Mouse (Mus musculus) A20 (cell line): ENCODE measurements around the gene Klhdc9.

ENCODE experiments used
- DNase-seq: peaks from one replicate; pipeline ENCODE4 v3.0.0-alpha.2; 2011; ENCODE audit warnings: low read depth, low spot score

The Klhdc9 gene

GRCm38 (mm10) chr1:171360656-171361055, at the start of gene Klhdc9:
Klhdc9 (minus strand) TSS chr1:171360798.
- no peak for DNase-seq

- DNase-seq = peak; percentile 68
Measured at GRCm38 (mm10) chr1:171410231-171410630, 49.6 kb upstream of the Klhdc9 start.

DNA sequence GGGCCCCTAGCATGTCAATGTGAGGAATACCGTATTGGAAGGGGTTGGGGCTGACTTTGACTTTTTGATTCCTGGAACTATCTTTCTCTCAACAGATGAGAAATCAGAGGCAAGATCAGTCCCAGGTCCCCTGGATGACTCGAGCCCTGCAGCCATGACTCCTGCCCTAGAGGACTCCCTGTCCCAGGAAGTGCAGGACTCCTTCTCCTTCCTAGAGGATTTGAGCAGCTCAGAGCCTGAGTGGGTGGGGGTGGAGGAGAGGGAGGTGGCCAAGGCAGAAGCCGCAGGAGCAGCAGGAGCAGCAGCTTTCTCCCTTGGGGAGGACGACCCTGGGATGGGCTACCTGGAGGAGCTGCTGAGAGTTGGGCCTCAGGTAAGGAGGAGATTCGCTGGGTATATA, 46.7 kb upstream of the Klhdc9 start:
- DNase-seq = no peak

GRCm38 (mm10) chr1:171402991-171403390, 42.4 kb upstream of the Klhdc9 start:
- no peak for DNase-seq

DNA sequence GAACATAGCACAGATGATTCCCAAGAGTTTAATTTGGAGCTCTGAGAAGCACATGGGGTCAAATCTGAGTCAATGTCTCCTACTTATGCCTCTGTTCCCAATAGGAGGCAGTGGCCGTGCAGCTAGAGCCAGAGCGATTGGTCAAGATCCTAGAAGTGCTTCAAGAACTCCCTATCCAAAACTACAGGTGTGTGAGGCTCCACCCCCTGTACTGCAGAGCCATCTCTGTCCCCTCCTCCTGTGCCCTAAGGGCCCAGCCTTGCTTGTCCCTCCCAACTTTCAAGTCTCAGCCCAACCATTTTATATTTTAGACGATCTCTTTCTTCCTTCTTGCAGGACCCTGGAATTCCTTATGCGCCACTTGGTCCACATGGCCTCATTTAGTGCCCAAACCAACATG, 41.2 kb upstream of the Klhdc9 start:
- DNase-seq = no peak

GRCm38 (mm10) chr1:171390101-171390500, 29.5 kb upstream of the Klhdc9 start:
- DNase-seq = peak; percentile 94

DNA sequence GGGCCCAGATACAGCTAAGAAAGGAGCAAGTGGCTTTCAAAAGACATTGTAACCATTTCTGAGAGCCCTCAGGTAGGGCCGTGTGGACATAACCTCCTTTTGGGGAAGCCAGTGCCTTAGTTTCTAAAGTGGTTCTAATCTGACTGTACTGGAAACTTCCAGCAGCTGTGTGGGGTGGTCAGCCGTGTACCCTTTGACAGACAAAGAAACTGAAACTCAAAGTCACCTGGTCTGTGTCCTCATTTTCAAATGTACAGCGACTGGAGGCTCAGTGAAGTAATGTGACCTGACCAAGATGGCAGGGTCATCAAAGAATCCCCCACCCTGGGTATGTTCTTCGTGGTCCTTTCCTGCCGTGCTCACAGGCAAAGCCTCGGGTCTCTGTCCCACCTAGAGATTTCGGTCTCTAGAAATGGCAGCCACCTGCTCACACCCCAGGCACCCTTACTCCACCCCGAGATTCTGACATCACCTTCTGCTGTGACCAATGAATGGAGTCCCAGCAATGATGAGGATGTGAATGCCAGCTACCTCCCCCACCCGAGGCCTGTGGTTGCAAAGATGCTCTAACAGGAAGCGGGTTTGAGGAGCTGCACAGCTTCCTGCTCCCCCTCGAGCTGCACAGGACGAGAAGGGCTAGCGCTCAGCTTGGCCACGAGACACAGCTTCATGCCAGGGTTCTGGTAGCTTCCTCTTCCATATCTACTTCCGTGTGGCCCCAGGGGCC, 27.9 kb upstream of the Klhdc9 start, which contains the start of gene Arhgap30:
Gene Arhgap30 (plus strand): TSS at position 579 of the 727 bp plus-strand sequence.
- peak; percentile 97 for DNase-seq

DNA sequence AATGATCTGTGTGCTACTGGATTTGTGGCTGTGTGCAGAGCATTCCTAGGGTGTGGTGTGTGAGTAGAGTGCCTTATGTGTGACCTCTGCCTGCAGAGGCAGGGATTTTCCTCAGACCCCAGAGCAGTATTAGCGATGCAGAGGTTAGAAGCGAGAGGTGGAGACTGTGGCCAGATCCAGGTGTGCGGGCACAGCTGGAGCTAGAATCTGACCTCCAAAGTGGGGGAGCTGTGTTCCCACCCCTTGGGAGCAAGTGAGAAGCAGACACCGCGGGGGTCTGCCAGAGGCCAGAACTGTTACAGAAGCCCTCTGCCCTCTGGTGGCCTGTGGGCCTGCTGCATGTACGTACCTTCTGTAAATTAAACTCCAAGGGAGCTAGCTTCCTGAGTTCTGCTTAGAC, 26.5 kb upstream of the Klhdc9 start:
- peak; percentile 70 for DNase-seq

DNA sequence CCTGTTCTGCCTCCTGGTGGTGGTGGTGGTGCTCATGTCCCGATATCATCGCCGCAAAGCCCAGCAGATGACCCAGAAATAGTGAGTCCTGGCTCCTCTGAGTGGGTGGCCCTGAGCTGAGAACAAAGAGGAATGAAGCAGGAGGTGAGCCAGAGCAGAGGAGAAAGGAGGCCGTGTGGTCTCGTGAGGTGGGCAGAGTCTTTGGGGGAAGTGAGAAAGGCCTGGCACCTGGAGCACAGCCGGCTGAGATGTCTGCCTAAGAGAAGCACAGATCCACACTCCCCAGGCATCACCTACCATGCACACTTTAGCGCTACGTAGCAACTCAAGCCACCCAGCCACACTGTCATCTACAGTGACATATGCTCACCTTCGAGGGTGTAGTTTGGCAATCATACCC, 24.6 kb upstream of the Klhdc9 start:
- DNase-seq = peak; percentile 60

DNA sequence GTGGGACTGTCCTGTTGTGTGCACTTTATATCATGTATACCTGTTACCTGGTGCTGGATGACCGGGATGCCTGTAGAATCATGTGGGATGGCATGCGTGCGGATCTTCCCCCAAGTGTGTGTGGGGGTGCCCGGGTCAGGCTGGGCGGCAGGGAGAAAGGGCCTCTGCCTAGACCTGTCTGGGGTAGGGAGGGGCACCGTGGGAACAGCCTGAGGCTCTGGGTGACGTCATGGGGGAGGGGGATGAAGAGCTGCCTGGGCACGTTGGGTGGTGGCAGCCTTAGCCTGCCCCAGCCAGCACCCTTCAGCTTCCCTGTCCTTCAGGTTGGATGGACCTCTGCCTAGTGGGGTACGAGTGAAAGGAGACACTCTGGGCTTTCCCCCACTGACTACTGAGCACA, 23.8 kb upstream of the Klhdc9 start:
- no peak for DNase-seq

DNA sequence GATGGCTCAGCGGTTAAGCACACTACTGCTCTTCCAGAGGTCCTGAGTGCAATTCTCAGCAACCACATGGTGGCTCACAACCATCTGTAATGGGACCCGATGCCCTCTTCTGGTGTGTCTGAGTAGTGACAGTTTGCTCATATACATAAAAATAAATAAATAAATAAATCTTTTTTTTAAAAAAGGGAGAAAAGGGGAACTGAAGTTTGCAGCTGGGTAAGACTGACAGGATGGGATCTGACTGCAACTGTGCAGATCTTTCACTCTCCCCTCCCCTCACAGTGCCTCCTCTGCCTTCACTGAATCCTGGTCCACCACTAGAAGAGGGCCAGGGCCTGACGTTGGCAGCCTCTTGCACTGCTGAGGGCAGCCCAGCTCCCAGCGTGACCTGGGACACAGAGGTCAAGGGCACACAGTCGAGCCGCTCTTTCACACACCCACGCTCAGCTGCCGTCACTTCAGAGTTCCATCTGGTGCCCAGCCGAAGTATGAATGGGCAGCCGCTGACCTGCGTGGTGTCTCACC, 21.6 kb upstream of the Klhdc9 start:
- DNase-seq = peak; percentile 67

DNA sequence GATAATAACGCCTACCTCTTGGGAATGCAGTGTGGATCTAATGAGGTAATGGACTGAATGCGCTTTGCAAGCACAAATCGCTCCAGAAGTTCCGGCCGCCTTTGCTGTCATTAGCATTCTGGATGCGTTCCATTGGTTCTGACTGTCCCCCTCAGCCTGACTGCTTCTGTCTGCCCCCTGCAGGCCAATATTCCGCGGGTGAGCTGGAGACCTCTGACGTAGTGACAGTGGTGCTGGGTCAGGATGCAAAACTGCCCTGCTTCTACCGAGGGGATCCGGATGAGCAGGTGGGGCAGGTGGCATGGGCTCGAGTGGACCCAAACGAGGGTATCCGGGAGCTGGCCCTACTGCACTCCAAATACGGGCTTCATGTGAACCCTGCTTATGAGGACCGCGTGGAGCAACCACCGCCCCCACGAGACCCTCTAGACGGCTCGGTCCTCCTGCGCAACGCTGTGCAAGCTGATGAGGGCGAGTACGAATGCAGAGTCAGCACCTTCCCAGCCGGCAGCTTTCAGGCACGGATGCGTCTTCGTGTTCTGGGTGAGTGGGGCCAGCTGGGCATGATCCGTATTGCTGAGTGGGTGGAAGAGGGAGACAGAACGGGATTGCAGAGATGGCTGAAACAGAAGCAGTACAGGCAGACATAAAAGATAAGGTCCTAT, 19.5 kb upstream of the Klhdc9 start:
- peak; percentile 80 for DNase-seq

GRCm38 (mm10) chr1:171378298-171378697, 17.7 kb upstream of the Klhdc9 start:
- no peak for DNase-seq

GRCm38 (mm10) chr1:171375646-171376097, 15.1 kb upstream of the Klhdc9 start:
- no peak for DNase-seq

DNA sequence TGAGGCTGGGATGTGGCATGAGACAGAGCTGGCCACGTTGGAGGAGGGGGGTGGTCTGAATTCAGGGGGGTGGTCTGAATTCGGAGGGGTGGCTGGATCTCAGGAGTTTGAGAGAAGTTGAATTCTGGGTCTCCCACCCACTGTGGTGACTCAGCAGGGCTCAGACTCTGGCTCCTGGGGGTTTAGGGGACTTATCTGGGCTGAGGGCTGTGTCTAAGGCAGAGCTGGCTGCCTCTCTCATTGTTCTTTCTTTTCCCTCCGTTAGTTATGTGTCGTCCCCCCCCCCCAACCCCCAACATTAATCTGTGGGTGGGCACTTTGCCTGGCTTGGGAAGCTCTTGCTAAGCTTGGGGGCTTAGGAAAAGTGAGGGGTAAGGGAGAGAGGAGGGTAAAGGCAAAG, 13.3 kb upstream of the Klhdc9 start:
- no peak for DNase-seq

GRCm38 (mm10) chr1:171372880-171373279, 12.3 kb upstream of the Klhdc9 start:
- DNase-seq = no peak

GRCm38 (mm10) chr1:171369845-171370556, 9.4 kb upstream of the Klhdc9 start, which contains the start of gene Nectin4:
Nectin4 (plus strand) TSS chr1:171370099.
- DNase-seq = no peak

DNA sequence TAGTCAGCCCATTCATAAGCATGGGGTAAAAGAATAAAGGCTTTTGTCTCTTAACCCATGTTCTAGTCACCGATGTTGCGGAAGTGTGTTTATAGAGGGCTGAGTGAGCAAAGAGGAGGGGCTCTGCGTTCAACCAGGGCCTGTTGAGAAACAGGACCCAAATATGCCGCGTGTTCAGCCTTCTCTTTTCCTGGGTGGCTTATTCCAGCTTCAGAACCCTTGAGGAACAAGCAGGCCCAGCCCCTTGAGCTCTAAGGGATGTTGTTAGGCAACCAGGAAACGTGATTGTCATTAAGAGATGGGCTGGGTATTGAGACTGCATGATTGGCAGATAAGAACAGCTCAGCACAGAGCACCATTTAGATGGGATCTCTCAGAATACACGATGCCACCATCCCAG, 5.3 kb upstream of the Klhdc9 start:
- DNase-seq = no peak

DNA sequence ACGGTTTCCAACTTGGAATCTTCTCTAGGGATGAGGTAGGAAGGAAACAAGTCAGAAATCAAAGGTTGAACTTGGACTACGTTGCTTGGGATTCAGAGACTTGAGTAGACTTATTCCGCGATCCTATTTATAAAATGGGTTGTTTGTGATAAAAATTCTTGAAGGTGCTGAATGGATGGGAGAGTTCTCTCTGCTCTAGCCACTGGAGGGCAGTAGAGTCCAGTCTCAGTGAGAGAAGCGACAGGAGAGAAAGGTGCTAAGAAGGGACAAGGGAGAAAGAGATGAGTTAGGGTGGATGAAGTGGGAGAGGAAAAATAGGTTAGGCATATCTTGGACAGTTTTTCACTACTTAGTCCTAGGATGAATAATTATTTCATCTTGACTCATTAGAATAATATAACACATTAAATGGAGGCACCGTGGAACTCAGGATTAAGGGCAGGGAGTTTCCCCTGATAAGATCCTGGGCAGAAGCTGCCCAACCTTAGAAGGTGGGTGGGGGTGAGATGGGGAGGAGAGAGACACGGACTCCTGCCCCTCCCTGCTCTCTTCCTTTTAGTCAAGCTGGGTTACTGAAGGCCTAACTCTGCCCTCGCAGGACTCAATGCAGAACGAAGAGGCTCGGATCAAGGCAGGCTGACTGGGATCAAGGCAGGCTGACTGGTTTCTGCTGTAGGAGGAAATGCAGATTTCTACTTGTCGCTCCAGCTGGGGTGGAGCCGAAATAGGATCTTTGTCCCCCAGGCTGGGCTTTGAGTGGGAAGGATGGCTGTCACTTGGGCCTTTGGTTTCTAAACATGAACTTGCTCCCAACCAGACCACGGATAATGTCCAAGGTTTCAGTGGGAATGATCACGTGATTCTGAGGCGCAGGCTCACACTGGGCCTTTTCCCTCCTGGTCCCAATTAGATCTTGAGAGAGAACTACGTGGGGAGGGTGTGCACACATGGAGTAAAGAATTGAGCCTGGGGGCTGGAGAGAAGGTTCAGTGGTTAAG, 807 bp upstream of the Klhdc9 start:
- DNase-seq = peak; percentile 69

- DNase-seq = no peak
Measured at GRCm38 (mm10) chr1:171360253-171360652, 345 bp downstream of the Klhdc9 start.

DNA sequence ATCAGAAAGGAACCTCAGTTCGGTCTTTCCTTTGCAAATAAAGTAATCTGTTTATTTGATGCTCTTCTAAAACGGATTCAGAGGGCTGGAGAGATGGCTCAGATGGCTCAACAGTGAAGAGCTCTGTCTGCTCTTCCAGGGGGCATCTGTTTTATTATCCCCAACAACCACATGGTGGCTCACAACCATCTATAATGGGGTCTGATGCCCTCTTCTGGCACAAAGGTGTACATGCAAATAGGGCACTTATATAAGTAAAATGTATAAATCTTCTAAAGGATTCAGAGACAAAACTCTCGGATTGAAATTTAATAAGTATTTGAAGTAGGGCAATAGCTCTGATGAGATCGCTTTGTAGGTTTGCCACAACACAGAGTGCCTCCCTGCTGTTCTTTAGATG, 2.2 kb downstream of the Klhdc9 start:
- peak; percentile 50 for DNase-seq
